Mouse (Mus musculus) ovary, postnatal 14 days (tissue): ENCODE data around the gene Qprt.

Experiments
- DNase-seq: peaks from one replicate; pipeline ENCODE4 v3.0.0; 2022; ENCODE audit warnings: low spot score

Qprt gene

GRCm38 (mm10) chr7:127121911-127122270 is at the start of gene Qprt:
Gene Qprt (minus strand): TSS chr7:127122226.
- no peak for DNase-seq

DNA sequence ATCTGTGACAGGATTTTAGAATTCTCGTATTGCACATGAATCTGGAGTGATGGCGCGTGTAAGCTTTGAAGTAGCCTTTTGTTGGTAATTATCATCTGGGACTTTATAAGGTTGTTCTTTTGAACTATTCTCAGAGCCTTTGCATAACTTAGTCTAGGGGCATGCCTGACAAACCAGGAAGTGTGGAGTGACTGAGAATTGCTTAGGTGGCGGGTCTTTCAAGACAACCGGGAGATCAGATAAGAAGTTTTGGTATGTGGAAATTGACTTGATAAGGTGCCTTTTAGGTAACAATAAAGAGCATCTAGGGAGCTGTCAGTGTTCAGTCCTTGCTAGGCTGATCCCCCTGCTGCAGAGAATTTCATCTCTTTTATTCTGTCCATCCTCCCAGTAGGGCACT is 44.5 kb upstream of the Qprt start:
- DNase-seq, result no peak

GRCm38 (mm10) chr7:127165607-127166493 is 43.8 kb upstream of the Qprt start:
- DNase-seq, result no peak

DNA sequence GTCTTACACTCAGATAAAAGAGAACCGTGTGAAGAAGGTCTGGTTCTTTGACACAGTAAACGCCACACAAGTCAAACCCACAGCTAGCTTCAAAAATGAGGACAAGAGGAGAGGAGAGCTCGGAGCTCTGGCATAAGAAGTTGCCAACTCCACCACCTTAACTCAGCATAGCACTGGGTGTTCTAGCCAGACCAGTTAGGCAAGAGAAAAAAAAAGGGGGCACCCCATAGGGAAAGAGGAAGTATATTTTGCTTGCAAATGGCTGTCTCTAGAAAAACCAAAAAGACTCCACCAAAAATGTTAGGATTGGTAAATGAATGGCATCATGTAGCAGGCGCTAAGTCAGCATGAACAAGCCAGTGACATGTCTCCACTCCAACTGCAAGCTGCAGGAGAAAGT is 42.0 kb upstream of the Qprt start:
- DNase-seq, result no peak

DNA sequence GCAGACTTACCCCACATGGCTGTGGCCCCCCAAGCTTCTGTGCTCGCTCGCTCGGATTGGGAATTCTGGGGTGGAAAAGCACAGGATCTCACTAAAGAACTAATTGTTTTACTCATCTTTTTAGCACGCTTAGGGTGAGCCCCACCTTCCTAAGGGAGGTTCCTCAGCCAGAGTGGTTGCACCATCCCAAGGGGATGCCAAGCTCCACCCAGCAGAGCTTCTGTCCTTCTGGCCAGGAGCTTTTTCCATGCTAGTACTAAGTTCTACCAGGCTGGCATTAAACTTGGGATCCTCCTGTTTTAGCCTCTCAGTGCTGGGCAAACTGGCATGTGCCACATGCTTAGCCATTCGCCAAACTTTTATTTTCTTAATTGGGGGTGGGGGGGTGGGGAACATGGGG is 40.5 kb upstream of the Qprt start:
- DNase-seq, result no peak

DNA sequence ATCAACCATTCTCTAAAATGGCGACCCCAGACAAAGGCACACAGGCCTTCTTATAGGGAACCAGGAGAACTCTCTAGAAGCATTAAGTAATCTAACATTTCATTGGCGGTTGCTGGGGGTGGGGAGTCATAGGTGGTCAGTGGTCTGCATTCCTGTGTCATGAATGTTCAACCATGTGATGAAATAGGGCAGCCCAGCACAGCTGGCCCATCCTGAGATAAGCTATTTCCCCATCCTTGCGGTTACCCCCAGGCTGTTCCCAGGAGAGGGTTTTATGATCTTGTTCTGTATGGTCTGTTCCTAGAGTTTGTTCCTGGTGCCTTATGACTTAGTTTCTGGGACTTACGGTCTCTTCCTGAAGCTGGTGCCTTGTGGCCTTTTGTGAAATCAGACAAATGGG is 35.5 kb upstream of the Qprt start:
- no peak for DNase-seq

DNA sequence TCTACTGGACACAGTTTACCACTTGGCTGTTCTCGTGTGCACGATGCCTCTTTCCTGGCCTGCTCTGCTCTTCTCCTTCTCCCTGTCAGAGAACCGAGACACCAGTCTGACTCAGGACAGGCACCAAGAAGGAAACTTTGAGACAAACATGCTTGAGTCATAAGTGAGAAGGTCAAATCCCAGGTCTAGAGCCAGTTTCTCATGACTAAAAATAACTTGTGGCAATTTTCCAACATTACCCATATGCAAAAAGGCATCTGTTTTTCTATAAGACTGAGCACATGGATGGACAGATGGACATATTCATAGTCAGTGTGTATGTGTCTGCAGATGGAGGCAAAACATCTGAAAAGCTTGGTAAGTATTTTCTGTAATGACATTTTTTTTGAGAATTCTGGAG is 31.5 kb upstream of the Qprt start:
- no peak for DNase-seq

GRCm38 (mm10) chr7:127152464-127152863 is 30.4 kb upstream of the Qprt start:
- DNase-seq, result no peak

- no peak for DNase-seq
Measured at GRCm38 (mm10) chr7:127147901-127148300, 25.9 kb upstream of the Qprt start.

- no peak for DNase-seq
Measured at GRCm38 (mm10) chr7:127146267-127146603, 24.2 kb upstream of the Qprt start.

- DNase-seq, result no peak
Measured at GRCm38 (mm10) chr7:127145387-127146266, 23.6 kb upstream of the Qprt start.

DNA sequence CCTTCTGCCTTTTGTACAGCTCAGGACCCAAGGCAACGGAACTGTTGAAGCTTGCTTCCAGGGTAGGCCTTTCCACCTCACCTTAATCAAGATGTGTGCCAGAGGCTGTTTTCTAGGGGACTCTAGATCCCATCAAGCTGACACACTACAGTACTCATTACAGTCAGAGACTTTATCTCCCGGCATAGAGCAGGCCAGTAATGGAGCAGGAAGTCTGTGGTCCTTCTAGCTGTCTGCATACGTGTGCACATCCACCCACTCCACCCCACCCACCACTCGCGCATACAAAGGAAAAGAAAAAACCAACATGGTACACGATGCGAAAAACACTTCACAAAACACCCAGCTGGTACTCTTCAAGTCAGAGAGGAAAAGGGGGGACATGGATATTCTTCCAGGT is 22.4 kb upstream of the Qprt start:
- DNase-seq, result no peak

GRCm38 (mm10) chr7:127142666-127143065 is 20.6 kb upstream of the Qprt start:
- no peak for DNase-seq

- no peak for DNase-seq
Measured at GRCm38 (mm10) chr7:127142214-127142613, 20.2 kb upstream of the Qprt start.

GRCm38 (mm10) chr7:127140623-127141404 is 18.8 kb upstream of the Qprt start:
- DNase-seq, result no peak

- no peak for DNase-seq
Measured at GRCm38 (mm10) chr7:127139562-127139961, 17.5 kb upstream of the Qprt start.

- DNase-seq, result no peak
Measured at GRCm38 (mm10) chr7:127139100-127139499, 17.1 kb upstream of the Qprt start.

- no peak for DNase-seq
Measured at GRCm38 (mm10) chr7:127137262-127138017, 15.4 kb upstream of the Qprt start, which contains the start of gene Spn. Gene Spn (minus strand): TSS chr7:127137823.

- DNase-seq, result no peak
Measured at GRCm38 (mm10) chr7:127136181-127137071, 14.4 kb upstream of the Qprt start.

- DNase-seq, result no peak
Measured at GRCm38 (mm10) chr7:127134821-127135447, 12.9 kb upstream of the Qprt start.
